Mouse (Mus musculus): Measurements from ENCODE around the gene Raf1. TPM values are rescaled to one million over a fixed set of nuclear protein-coding genes. Genes with fewer than 3 reads are reported as not detected.

Gene Raf1
- polyA plus RNA-seq, 1 experiment from 2014 or later: 179 TPM

- H3K4me3 ChIP-seq (replicated peaks; ENCODE audit: low read depth, low read length): no peak overlapping the region
- H3K9ac ChIP-seq (replicated peaks; ENCODE audit: low read length): no peak overlapping the region
- H3K4me2 ChIP-seq (ENCODE audit: low read length): no peak overlapping the region
- H3K27ac ChIP-seq (replicated peaks; ENCODE audit: low read depth, low read length): no peak overlapping the region
- no peaks in the 10 kb centered on the region for H3K9me3 ChIP-seq (ENCODE audit: control insufficient read depth, low read length)
- peaks cover 88% of the 10 kb centered on the region for H3K36me3 ChIP-seq (ENCODE audit: control insufficient read depth, insufficient read depth, low read length)
- no peak for ATAC-seq (ENCODE audit: low FRiP score, low TSS enrichment)
- H3K27me3 ChIP-seq (ENCODE audit: control insufficient read depth, insufficient read depth, low read length): no peaks in the 10 kb centered on the region
- H3K4me1 ChIP-seq (ENCODE audit: control insufficient read depth, insufficient read depth, low read length): no peaks in the 10 kb centered on the region
- no peak for DNase-seq
These were observed 62.6 kb downstream of the Raf1 start for GRCm38 (mm10) chr6:115613793-115614192.

GRCm38 (mm10) chr6:115610301-115610700 lies 66.1 kb downstream of the Raf1 start:
- Histone ChIP-seq H3K4me3 (replicated peaks; ENCODE audit: low read depth, low read length) (no peak overlapping the region), H3K4me1 (ENCODE audit: control insufficient read depth, insufficient read depth, low read length) (no peaks in the 10 kb centered on the region), H3K9me3 (ENCODE audit: control insufficient read depth, low read length) (no peaks in the 10 kb centered on the region), H3K27ac (replicated peaks; ENCODE audit: low read depth, low read length) (no peak overlapping the region), H3K36me3 (ENCODE audit: control insufficient read depth, insufficient read depth, low read length) (peaks cover 54% of the 10 kb centered on the region), H3K9ac (replicated peaks; ENCODE audit: low read length) (no peak overlapping the region), H3K4me2 (ENCODE audit: low read length) (no peak overlapping the region), H3K27me3 (ENCODE audit: control insufficient read depth, insufficient read depth, low read length) (no peaks in the 10 kb centered on the region)
- whole genome bisulfite sequencing: 94% methylated on average over 5 of the region's 5 CpGs
- no peak for ATAC-seq (ENCODE audit: low FRiP score, low TSS enrichment)
- no peak for DNase-seq

- Histone ChIP-seq H3K9me3 (ENCODE audit: control insufficient read depth, low read length) (no peaks in the 10 kb centered on the region), H3K4me1 (ENCODE audit: control insufficient read depth, insufficient read depth, low read length) (no peaks in the 10 kb centered on the region), H3K36me3 (ENCODE audit: control insufficient read depth, insufficient read depth, low read length) (peaks cover 43% of the 10 kb centered on the region), H3K4me2 (ENCODE audit: low read length) (no peak overlapping the region), H3K27me3 (ENCODE audit: control insufficient read depth, insufficient read depth, low read length) (no peaks in the 10 kb centered on the region), H3K4me3 (replicated peaks; ENCODE audit: low read depth, low read length) (no peak overlapping the region), H3K27ac (replicated peaks; ENCODE audit: low read depth, low read length) (no peak overlapping the region), H3K9ac (replicated peaks; ENCODE audit: low read length) (no peak overlapping the region)
- WGBS: 71% methylated on average over 3 of the region's 3 CpGs
- DNase-seq (peak; percentile 44), ATAC-seq (ENCODE audit: low FRiP score, low TSS enrichment) (no peak)
These were observed 67.3 kb downstream of the Raf1 start for GRCm38 (mm10) chr6:115609121-115609520.

- H3K9me3 ChIP-seq (ENCODE audit: control insufficient read depth, low read length): no peaks in the 10 kb centered on the region
- peaks cover 26% of the 10 kb centered on the region for H3K36me3 ChIP-seq (ENCODE audit: control insufficient read depth, insufficient read depth, low read length)
- no peak for ATAC-seq (ENCODE audit: low FRiP score, low TSS enrichment)
- H3K27ac ChIP-seq (replicated peaks; ENCODE audit: low read depth, low read length): no peak overlapping the region
- no peak overlapping the region for H3K4me2 ChIP-seq (ENCODE audit: low read length)
- WGBS: 59% methylated on average over 4 of the region's 4 CpGs
- H3K9ac ChIP-seq (replicated peaks; ENCODE audit: low read length): no peak overlapping the region
- no peaks in the 10 kb centered on the region for H3K27me3 ChIP-seq (ENCODE audit: control insufficient read depth, insufficient read depth, low read length)
- H3K4me1 ChIP-seq (ENCODE audit: control insufficient read depth, insufficient read depth, low read length): peaks cover 9% of the 10 kb centered on the region
- no peak overlapping the region for H3K4me3 ChIP-seq (replicated peaks; ENCODE audit: low read depth, low read length)
- DNase-seq: no peak
These were observed 69.0 kb downstream of the Raf1 start for GRCm38 (mm10) chr6:115607429-115607828.

GRCm38 (mm10) chr6:115606461-115606860 lies 70.0 kb downstream of the Raf1 start:
- no peak overlapping the region for H3K4me2 ChIP-seq (ENCODE audit: low read length)
- H3K9ac ChIP-seq (replicated peaks; ENCODE audit: low read length): no peak overlapping the region
- DNase-seq (no peak), ATAC-seq (ENCODE audit: low FRiP score, low TSS enrichment) (no peak)
- H3K4me3 ChIP-seq (replicated peaks; ENCODE audit: low read depth, low read length): no peak overlapping the region
- no peaks in the 10 kb centered on the region for H3K27me3 ChIP-seq (ENCODE audit: control insufficient read depth, insufficient read depth, low read length)
- H3K27ac ChIP-seq (replicated peaks; ENCODE audit: low read depth, low read length): no peak overlapping the region
- H3K36me3 ChIP-seq (ENCODE audit: control insufficient read depth, insufficient read depth, low read length): peaks cover 16% of the 10 kb centered on the region
- H3K9me3 ChIP-seq (ENCODE audit: control insufficient read depth, low read length): no peaks in the 10 kb centered on the region
- peaks cover 11% of the 10 kb centered on the region for H3K4me1 ChIP-seq (ENCODE audit: control insufficient read depth, insufficient read depth, low read length)
- WGBS: 85% methylated on average over 1 of the region's 1 CpGs

- no peaks in the 10 kb centered on the region for H3K27me3 ChIP-seq (ENCODE audit: control insufficient read depth, insufficient read depth, low read length)
- WGBS: 1% methylated on average over 54 of the region's 61 CpGs
- H3K4me1 ChIP-seq (ENCODE audit: control insufficient read depth, insufficient read depth, low read length): peaks cover 11% of the 10 kb centered on the region
- no peaks in the 10 kb centered on the region for H3K36me3 ChIP-seq (ENCODE audit: control insufficient read depth, insufficient read depth, low read length)
- peak within 1 kb of the TSS; percentile 77 for H3K4me2 ChIP-seq (ENCODE audit: low read length)
- peak; percentile 93 for ATAC-seq (ENCODE audit: low FRiP score, low TSS enrichment)
- DNase-seq: peak; percentile 94
- H3K27ac ChIP-seq (replicated peaks; ENCODE audit: low read depth, low read length): peak within 1 kb of the TSS; percentile 79
- peak within 1 kb of the TSS; percentile 84 for H3K9ac ChIP-seq (replicated peaks; ENCODE audit: low read length)
- H3K9me3 ChIP-seq (ENCODE audit: control insufficient read depth, low read length): no peaks in the 10 kb centered on the region
- peak within 1 kb of the TSS; percentile 81 for H3K4me3 ChIP-seq (replicated peaks; ENCODE audit: low read depth, low read length)
These were observed 74.5 kb downstream of the Raf1 start, which contains the start of gene Mkrn2 for GRCm38 (mm10) chr6:115601715-115602523. Gene Mkrn2 (plus strand): TSS chr6:115601902.

- DNase-seq (peak; percentile 18), ATAC-seq (ENCODE audit: low FRiP score, low TSS enrichment) (peak; percentile 50)
- H3K36me3 ChIP-seq (ENCODE audit: control insufficient read depth, insufficient read depth, low read length): no peaks in the 10 kb centered on the region
- 66% methylated on average over 4 of the region's 4 CpGs for WGBS
- 0 out of 2 replicates have a peak overlapping the region, but pooled peaks have one; percentile 45 for H3K27ac ChIP-seq (replicated peaks; ENCODE audit: low read depth, low read length)
- peak overlapping the region; percentile 81; the same call in 1 of the 2 replicates for H3K4me3 ChIP-seq (replicated peaks; ENCODE audit: low read depth, low read length)
- no peaks in the 10 kb centered on the region for H3K9me3 ChIP-seq (ENCODE audit: control insufficient read depth, low read length)
- H3K27me3 ChIP-seq (ENCODE audit: control insufficient read depth, insufficient read depth, low read length): no peaks in the 10 kb centered on the region
- peaks cover 11% of the 10 kb centered on the region for H3K4me1 ChIP-seq (ENCODE audit: control insufficient read depth, insufficient read depth, low read length)
- peak overlapping the region; percentile 77 for H3K4me2 ChIP-seq (ENCODE audit: low read length)
- no peak overlapping the region for H3K9ac ChIP-seq (replicated peaks; ENCODE audit: low read length)
These were observed 75.1 kb downstream of the Raf1 start for GRCm38 (mm10) chr6:115601322-115601714.

GRCm38 (mm10) chr6:115595667-115596066 lies 80.8 kb downstream of the Raf1 start:
- DNase-seq: no peak
- ATAC-seq (ENCODE audit: low FRiP score, low TSS enrichment): no peak

GRCm38 (mm10) chr6:115594463-115594862 lies 82.0 kb downstream of the Raf1 start:
- H3K27ac ChIP-seq (replicated peaks; ENCODE audit: low read depth, low read length): no peak overlapping the region
- no peaks in the 10 kb centered on the region for H3K27me3 ChIP-seq (ENCODE audit: control insufficient read depth, insufficient read depth, low read length)
- no peak overlapping the region for H3K4me2 ChIP-seq (ENCODE audit: low read length)
- no peaks in the 10 kb centered on the region for H3K4me1 ChIP-seq (ENCODE audit: control insufficient read depth, insufficient read depth, low read length)
- no peak overlapping the region for H3K9ac ChIP-seq (replicated peaks; ENCODE audit: low read length)
- H3K4me3 ChIP-seq (replicated peaks; ENCODE audit: low read depth, low read length): no peak overlapping the region
- DNase-seq: no peak
- H3K36me3 ChIP-seq (ENCODE audit: control insufficient read depth, insufficient read depth, low read length): no peaks in the 10 kb centered on the region
- 83% methylated on average over 3 of the region's 3 CpGs for WGBS
- no peak for ATAC-seq (ENCODE audit: low FRiP score, low TSS enrichment)
- H3K9me3 ChIP-seq (ENCODE audit: control insufficient read depth, low read length): no peaks in the 10 kb centered on the region

More at GRCm38 (mm10) chr6:115595667-115596066, 80.8 kb downstream of the Raf1 start:
- Histone ChIP-seq H3K4me1 (ENCODE audit: control insufficient read depth, insufficient read depth, low read length) (no peaks in the 10 kb centered on the region), H3K9ac (replicated peaks; ENCODE audit: low read length) (no peak overlapping the region), H3K27me3 (ENCODE audit: control insufficient read depth, insufficient read depth, low read length) (no peaks in the 10 kb centered on the region), H3K4me3 (replicated peaks; ENCODE audit: low read depth, low read length) (no peak overlapping the region), H3K27ac (replicated peaks; ENCODE audit: low read depth, low read length) (no peak overlapping the region), H3K4me2 (ENCODE audit: low read length) (no peak overlapping the region), H3K36me3 (ENCODE audit: control insufficient read depth, insufficient read depth, low read length) (no peaks in the 10 kb centered on the region), H3K9me3 (ENCODE audit: control insufficient read depth, low read length) (no peaks in the 10 kb centered on the region)
- 62% methylated on average over 3 of the region's 3 CpGs for WGBS

Data from midbrain, embryonic 14.5 days (tissue).